Mouse (Mus musculus) liver, embryonic 15.5 days (tissue): ENCODE results near the gene Trim16. TPM values are rescaled to one million over a fixed set of nuclear protein-coding genes. Genes with fewer than 3 reads are reported as not detected.

Source experiments
- ATAC-seq: fragments of 200-750 bp; cut with Nextera tagmentation; 2 replicates; pipeline ENCODE4 v1.8.0; 2017; ENCODE audit warnings: moderate number of reproducible peaks, mild to moderate bottlenecking, moderate library complexity; ENCODE audit not compliant: insufficient read depth
- H3K27ac ChIP-seq: fragments of 300-500 bp; sonication (generic); replicated peaks from 2 replicates; pipeline ENCODE4 v1.5.1; 2015; ENCODE audit warnings: mild to moderate bottlenecking, inconsistent platforms
- H3K27me3 ChIP-seq: fragments of 300-500 bp; sonication (generic); 2 replicates; pipeline ENCODE4 v1.6.1; 2015; ENCODE audit warnings: mild to moderate bottlenecking, inconsistent platforms
- H3K36me3 ChIP-seq: fragments of 300-500 bp; sonication (generic); replicated peaks from 2 replicates; pipeline ENCODE4 v1.6.1; 2015; ENCODE audit warnings: moderate library complexity, mild to moderate bottlenecking, inconsistent platforms
- H3K4me1 ChIP-seq: fragments of 300-500 bp; sonication (generic); replicated peaks from 2 replicates; pipeline ENCODE4 v1.6.1; 2015; ENCODE audit warnings: inconsistent platforms
- H3K4me2 ChIP-seq: fragments of 300-500 bp; sonication (generic); 2 replicates; pipeline ENCODE4 v1.6.1; 2015; ENCODE audit warnings: moderate library complexity, mild to moderate bottlenecking, inconsistent platforms
- H3K4me3 ChIP-seq: fragments of 300-500 bp; sonication (generic); replicated peaks from 2 replicates; pipeline ENCODE4 v1.5.1; 2015; ENCODE audit warnings: mild to moderate bottlenecking, inconsistent platforms
- H3K9ac ChIP-seq: fragments of 300-500 bp; sonication (generic); 2 replicates; pipeline ENCODE4 v1.6.1; 2015; ENCODE audit warnings: moderate library complexity, mild to moderate bottlenecking, inconsistent platforms
- H3K9me3 ChIP-seq: fragments of 300-500 bp; sonication (generic); replicated peaks from 2 replicates; pipeline ENCODE4 v1.6.1; 2016; ENCODE audit warnings: inconsistent platforms
- WGBS: fragments of 180-500 bp; shearing (Covaris S2); methylation state at CpG from one replicate; pipeline ENCODE4 v1.1.7; 2015; ENCODE audit warnings: mixed read lengths; ENCODE audit not compliant: insufficient replicate concordance; 5-methylcytosine and 5-hydroxymethylcytosine counted together
- polyA plus RNA-seq: library from polyadenylated mRNA; unstranded; fragments of >200 nt; fragmentation: Nextera tagmentation; extraction: Ambion mirVana; gene quantifications from 2 replicates; pipeline ENCODE4 v1.2.1, GENCODE M21; 2015

Trim16 gene
- polyA plus RNA-seq, 1 experiment from 2014 or later = 0.79 TPM

DNA sequence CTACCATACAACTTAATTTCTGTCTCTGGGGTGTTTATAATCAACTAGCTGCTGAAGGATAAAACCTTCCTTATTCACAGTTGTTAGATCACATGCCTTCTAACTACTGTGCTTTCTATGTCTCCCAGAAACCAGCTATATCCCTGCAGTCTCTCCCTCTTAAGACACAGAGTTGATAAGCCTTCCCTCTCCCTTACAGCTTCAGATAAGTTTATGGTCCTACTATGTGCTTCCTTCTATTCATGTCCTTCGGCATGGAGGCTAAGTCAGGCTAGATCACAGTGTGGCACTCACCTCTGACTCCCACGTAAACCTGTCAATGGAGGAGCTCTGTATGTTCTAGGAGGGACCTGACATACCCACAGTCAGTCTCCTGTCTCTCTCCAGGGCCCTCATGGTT, 10.4 kb downstream of the Trim16 start:
- no peaks in the 10 kb centered on the region for H3K4me1 ChIP-seq
- H3K9ac ChIP-seq = no peak overlapping the region
- H3K27ac ChIP-seq = no peak overlapping the region
- no peaks in the 10 kb centered on the region for H3K9me3 ChIP-seq
- no peaks in the 10 kb centered on the region for H3K36me3 ChIP-seq
- H3K4me2 ChIP-seq = no peak overlapping the region
- no peaks in the 10 kb centered on the region for H3K27me3 ChIP-seq
- 57% methylated on average over 2 of the region's 2 CpGs for WGBS
- H3K4me3 ChIP-seq = no peak overlapping the region
- ATAC-seq = no peak

- Histone ChIP-seq H3K27ac (no peak overlapping the region), H3K36me3 (no peaks in the 10 kb centered on the region), H3K4me1 (no peaks in the 10 kb centered on the region), H3K4me3 (no peak overlapping the region), H3K27me3 (no peaks in the 10 kb centered on the region), H3K9ac (no peak overlapping the region), H3K9me3 (no peaks in the 10 kb centered on the region), H3K4me2 (no peak overlapping the region)
- ATAC-seq = no peak
Observed at GRCm38 (mm10) chr11:62831906-62832305, 11.9 kb downstream of the Trim16 start.

GRCm38 (mm10) chr11:62844562-62844961, 24.5 kb downstream of the Trim16 start:
- 26% methylated on average over 5 of the region's 5 CpGs for WGBS
- H3K4me1 ChIP-seq = peaks cover 18% of the 10 kb centered on the region; the same call in 1 of the 2 replicates
- ATAC-seq = no peak
- no peak overlapping the region for H3K9ac ChIP-seq
- H3K4me3 ChIP-seq = no peak overlapping the region
- no peaks in the 10 kb centered on the region for H3K27me3 ChIP-seq
- no peak overlapping the region for H3K4me2 ChIP-seq
- H3K27ac ChIP-seq = no peak overlapping the region
- no peaks in the 10 kb centered on the region for H3K9me3 ChIP-seq
- H3K36me3 ChIP-seq = no peaks in the 10 kb centered on the region

DNA sequence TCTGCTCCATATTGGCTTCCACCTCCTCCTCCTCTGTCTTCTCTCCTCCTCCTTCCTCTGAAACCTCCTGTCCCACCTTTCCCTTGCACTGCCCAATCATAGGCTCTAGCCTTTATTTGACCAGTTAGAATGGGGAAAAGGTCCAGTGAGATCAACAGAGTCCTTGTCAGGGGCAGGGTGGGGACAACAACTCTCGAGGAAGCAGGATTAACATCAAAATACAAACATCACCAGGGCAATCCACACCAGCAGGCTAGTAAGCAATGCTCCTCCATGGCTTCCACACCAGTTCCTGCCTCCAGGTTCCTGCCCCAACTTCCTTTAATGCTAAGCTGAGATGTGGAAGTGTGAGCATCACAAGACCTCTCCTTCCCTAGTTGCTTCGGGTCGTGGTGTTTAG, 25.7 kb downstream of the Trim16 start:
- ATAC-seq = no peak
- Histone ChIP-seq H3K4me3 (no peak overlapping the region), H3K4me1 (peaks cover 18% of the 10 kb centered on the region; the same call in 1 of the 2 replicates), H3K9me3 (no peaks in the 10 kb centered on the region), H3K36me3 (no peaks in the 10 kb centered on the region), H3K27me3 (no peaks in the 10 kb centered on the region), H3K9ac (no peak overlapping the region), H3K27ac (no peak overlapping the region), H3K4me2 (no peak overlapping the region)
- 48% methylated on average over 3 of the region's 3 CpGs for WGBS

GRCm38 (mm10) chr11:62846961-62847654, 27.1 kb downstream of the Trim16 start, which contains the start of gene Fbxw10:
TSS of gene Fbxw10 (plus strand) at chr11:62847069.
- ATAC-seq = no peak
- H3K36me3 ChIP-seq = no peaks in the 10 kb centered on the region
- 0 out of 2 replicates have a peak within 1 kb of the TSS, but pooled peaks have one; percentile 19 for H3K27ac ChIP-seq
- H3K4me2 ChIP-seq = peak within 1 kb of the TSS; percentile 31
- 33% methylated on average over 12 of the region's 12 CpGs for WGBS
- H3K9ac ChIP-seq = no peak within 1 kb of the TSS
- H3K4me3 ChIP-seq = no peak within 1 kb of the TSS
- H3K4me1 ChIP-seq = peaks cover 18% of the 10 kb centered on the region; the same call in 1 of the 2 replicates
- no peaks in the 10 kb centered on the region for H3K9me3 ChIP-seq
- no peaks in the 10 kb centered on the region for H3K27me3 ChIP-seq

DNA sequence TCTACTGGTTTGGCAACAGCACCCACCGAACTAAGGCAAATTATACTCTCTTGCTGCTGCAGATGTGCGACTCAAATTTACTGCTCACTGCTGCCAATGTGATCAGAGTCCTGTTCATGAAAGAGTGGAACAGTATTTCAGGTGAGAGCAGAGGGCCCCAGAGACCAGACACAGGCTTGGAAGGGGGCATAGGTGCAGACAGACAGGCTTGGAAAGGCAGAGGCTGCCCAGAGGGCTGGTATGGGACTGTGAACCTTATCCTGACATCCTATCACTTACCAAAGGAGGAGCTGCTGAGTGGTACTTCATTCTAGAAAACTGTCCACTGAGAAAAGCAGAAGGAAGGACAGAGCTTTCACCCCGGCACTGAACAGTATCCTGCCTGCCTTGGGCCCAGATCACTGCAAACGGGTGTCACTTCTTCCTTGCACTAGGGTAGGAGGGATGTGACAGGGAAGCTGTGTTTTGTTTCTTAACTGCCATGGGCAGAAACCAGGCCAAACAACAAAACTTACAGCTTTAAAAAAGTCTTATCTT, 27.7 kb downstream of the Trim16 start:
- H3K27me3 ChIP-seq = no peaks in the 10 kb centered on the region
- ATAC-seq = no peak
- WGBS = 37% methylated on average over 4 of the region's 4 CpGs
- H3K4me1 ChIP-seq = peaks cover 21% of the 10 kb centered on the region; the same call in 1 of the 2 replicates
- 0 out of 2 replicates have a peak overlapping the region, but pooled peaks have one; percentile 19 for H3K27ac ChIP-seq
- no peak overlapping the region for H3K4me2 ChIP-seq
- H3K9me3 ChIP-seq = no peaks in the 10 kb centered on the region
- no peak overlapping the region for H3K9ac ChIP-seq
- no peaks in the 10 kb centered on the region for H3K36me3 ChIP-seq
- H3K4me3 ChIP-seq = no peak overlapping the region

DNA sequence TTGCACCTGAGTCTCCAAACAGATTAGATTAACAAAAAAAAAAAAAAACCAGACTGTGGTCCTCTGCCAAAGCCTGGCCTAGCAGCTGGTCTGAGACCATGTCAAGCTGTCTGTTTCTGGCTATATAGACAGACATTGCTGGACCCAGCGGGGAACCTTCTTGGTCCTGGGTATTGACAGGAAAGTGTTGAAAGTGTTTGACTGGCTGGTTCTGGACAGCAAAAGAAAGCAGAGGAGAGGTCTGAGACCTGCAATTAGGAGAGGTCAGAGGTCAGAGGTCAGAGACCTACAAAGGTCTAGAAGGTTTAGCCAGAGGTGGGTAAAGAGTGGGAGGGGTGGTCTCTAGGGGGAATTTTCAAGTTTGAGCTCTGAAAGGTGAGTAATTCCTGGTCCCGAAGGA, 28.3 kb downstream of the Trim16 start:
- Histone ChIP-seq H3K4me1 (peaks cover 27% of the 10 kb centered on the region), H3K9ac (no peak overlapping the region), H3K36me3 (no peaks in the 10 kb centered on the region), H3K27ac (no peak overlapping the region), H3K4me3 (no peak overlapping the region), H3K27me3 (no peaks in the 10 kb centered on the region), H3K4me2 (no peak overlapping the region), H3K9me3 (no peaks in the 10 kb centered on the region)
- no peak for ATAC-seq
- WGBS = 50% methylated on average over 2 of the region's 2 CpGs

GRCm38 (mm10) chr11:62851199-62851598, 31.2 kb downstream of the Trim16 start:
- H3K4me3 ChIP-seq = no peak overlapping the region
- no peaks in the 10 kb centered on the region for H3K9me3 ChIP-seq
- ATAC-seq = no peak
- H3K9ac ChIP-seq = no peak overlapping the region
- H3K36me3 ChIP-seq = no peaks in the 10 kb centered on the region
- no peaks in the 10 kb centered on the region for H3K27me3 ChIP-seq
- H3K4me1 ChIP-seq = peaks cover 34% of the 10 kb centered on the region
- H3K27ac ChIP-seq = no peak overlapping the region
- 86% methylated on average over 1 of the region's 1 CpGs for WGBS
- no peak overlapping the region for H3K4me2 ChIP-seq

GRCm38 (mm10) chr11:62853334-62853733, 33.3 kb downstream of the Trim16 start:
- no peaks in the 10 kb centered on the region for H3K27me3 ChIP-seq
- peak; percentile 83 for ATAC-seq
- WGBS = 40% methylated on average over 6 of the region's 6 CpGs
- no peaks in the 10 kb centered on the region for H3K36me3 ChIP-seq
- peak overlapping the region; percentile 27 for H3K4me2 ChIP-seq
- H3K27ac ChIP-seq = no peak overlapping the region
- H3K4me1 ChIP-seq = peaks cover 20% of the 10 kb centered on the region
- H3K9ac ChIP-seq = no peak overlapping the region
- H3K4me3 ChIP-seq = no peak overlapping the region
- H3K9me3 ChIP-seq = no peaks in the 10 kb centered on the region

DNA sequence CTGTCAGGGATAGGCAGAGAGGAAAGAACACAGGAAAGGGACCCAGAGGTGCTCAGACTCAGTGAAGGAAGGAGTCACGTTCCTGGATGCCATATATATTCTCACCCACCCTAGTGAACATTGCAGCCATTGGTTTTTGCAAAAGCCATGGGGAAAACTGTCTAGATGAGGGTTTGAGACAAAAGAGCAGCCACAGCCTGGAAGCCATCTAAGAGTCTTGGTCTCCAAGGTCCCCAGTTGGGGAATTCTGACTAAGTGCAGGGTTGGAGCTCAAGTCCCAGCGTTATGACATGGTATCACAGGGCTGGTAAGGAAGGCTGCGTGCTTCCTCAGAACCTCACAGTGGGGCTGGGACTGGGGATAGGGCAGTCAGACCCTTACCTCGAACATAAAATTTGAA, 45.5 kb downstream of the Trim16 start:
- H3K9me3 ChIP-seq = no peaks in the 10 kb centered on the region
- 54% methylated on average over 4 of the region's 4 CpGs for WGBS

DNA sequence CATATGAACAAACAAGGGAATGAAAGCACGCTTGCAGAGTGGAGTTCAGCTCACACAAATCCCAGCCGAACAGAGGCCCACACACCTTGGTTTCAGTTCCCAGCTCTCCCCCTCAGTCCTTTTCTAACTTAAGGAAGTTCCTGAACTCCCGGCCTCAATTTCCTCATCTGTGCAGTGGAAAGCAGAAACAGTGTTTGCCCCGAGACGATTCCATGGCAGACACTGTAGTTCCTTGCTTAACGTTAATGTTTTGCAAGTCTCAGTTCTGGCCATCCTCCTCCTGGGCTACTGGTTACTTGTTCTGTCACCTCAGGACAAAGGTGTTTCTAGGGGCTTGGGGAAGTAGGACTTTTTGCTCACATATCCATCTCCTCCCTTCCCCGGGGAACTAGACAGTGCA, 46.7 kb downstream of the Trim16 start:
- H3K4me2 ChIP-seq = no peak overlapping the region
- H3K4me1 ChIP-seq = peaks cover 9% of the 10 kb centered on the region
- no peaks in the 10 kb centered on the region for H3K9me3 ChIP-seq
- H3K27ac ChIP-seq = no peak overlapping the region
- no peak for ATAC-seq
- no peak overlapping the region for H3K4me3 ChIP-seq
- no peaks in the 10 kb centered on the region for H3K36me3 ChIP-seq
- H3K27me3 ChIP-seq = no peaks in the 10 kb centered on the region
- H3K9ac ChIP-seq = no peak overlapping the region
- 54% methylated on average over 7 of the region's 7 CpGs for WGBS

More for the DNA sequence above, 45.5 kb downstream of the Trim16 start:
- Histone ChIP-seq H3K4me3 (no peak overlapping the region), H3K27me3 (no peaks in the 10 kb centered on the region), H3K36me3 (no peaks in the 10 kb centered on the region), H3K9ac (no peak overlapping the region), H3K27ac (no peak overlapping the region), H3K4me2 (no peak overlapping the region), H3K4me1 (peaks cover 9% of the 10 kb centered on the region)
- ATAC-seq = no peak
